Mouse (Mus musculus) erythroblast, embryonic 14.5 days (primary cell): ENCODE results near the gene Atg16l1. TPM values are rescaled to one million over a fixed set of nuclear protein-coding genes. Genes with fewer than 3 reads are reported as not detected.

Experiments used
- H3K27me3 ChIP-seq: 2 replicates; pipeline ENCODE4 v1.6.1; 2012; ENCODE audit warnings: inconsistent platforms; ENCODE audit not compliant: control insufficient read depth
- H3K36me3 ChIP-seq: 2 replicates; pipeline ENCODE4 v1.6.1; 2012; ENCODE audit warnings: mild to moderate bottlenecking, inconsistent platforms; ENCODE audit not compliant: control insufficient read depth
- H3K4me1 ChIP-seq: 2 replicates; pipeline ENCODE4 v1.6.1; 2012; ENCODE audit warnings: inconsistent platforms; ENCODE audit not compliant: control insufficient read depth
- H3K4me3 ChIP-seq: replicated peaks from 2 replicates; pipeline ENCODE3; 2012; ENCODE audit warnings: moderate library complexity, mild to moderate bottlenecking, inconsistent platforms
- H3K9me3 ChIP-seq: 2 replicates; pipeline ENCODE4 v1.6.1; 2012; ENCODE audit warnings: low read length, inconsistent platforms, mixed read lengths; ENCODE audit not compliant: control insufficient read depth
- GATA1 ChIP-seq: IDR thresholded peaks from 2 replicates; pipeline ENCODE4 v1.6.1; 2012; ENCODE audit warnings: low read length, inconsistent platforms, mixed read lengths
- TAL1 ChIP-seq: IDR thresholded peaks from 3 replicates; pipeline ENCODE4 v1.6.1; 2012; ENCODE audit warnings: low read length, inconsistent platforms, mixed read lengths
- polyA plus RNA-seq: library from polyadenylated mRNA; stranded (reverse); fragments of >175 nt; gene quantifications from 2 replicates; pipeline ENCODE4 v1.2.3, GENCODE M21; 2012

Atg16l1 gene
- polyA plus RNA-seq, 1 experiment: 0.36 TPM

- H3K4me3 ChIP-seq: no peak overlapping the region
- no peaks in the 10 kb centered on the region for H3K27me3 ChIP-seq
- no peaks in the 10 kb centered on the region for H3K4me1 ChIP-seq
- H3K9me3 ChIP-seq: no peaks in the 10 kb centered on the region
- no peak for TF ChIP-seq GATA1
- no peak for TF ChIP-seq TAL1
- H3K36me3 ChIP-seq: no peaks in the 10 kb centered on the region
Measured at GRCm38 (mm10) chr1:87837018-87837417, 81.3 kb downstream of the Atg16l1 start.

- no peaks in the 10 kb centered on the region for H3K4me1 ChIP-seq
- H3K27me3 ChIP-seq: no peaks in the 10 kb centered on the region
- no peaks in the 10 kb centered on the region for H3K9me3 ChIP-seq
- no peaks in the 10 kb centered on the region for H3K36me3 ChIP-seq
- TF ChIP-seq TAL1 (no peak), GATA1 (no peak)
- H3K4me3 ChIP-seq: no peak overlapping the region
Measured at GRCm38 (mm10) chr1:87840411-87841208, 84.9 kb downstream of the Atg16l1 start.

Other genes with a start within 250 kb of the Atg16l1 start
- not detected in 2 replicates for gene Neu2, start 246.0 kb upstream of the Atg16l1 start, polyA plus RNA-seq
- 0.01 TPM in 1 of 2 replicates, not detected in the other for gene Ngef, start 182.0 kb upstream of the Atg16l1 start, polyA plus RNA-seq
- gene Inpp5d, start 135.6 kb upstream of the Atg16l1 start, polyA plus RNA-seq: 1.7 TPM in 2 replicates
- gene Sag, start 47.8 kb downstream of the Atg16l1 start, polyA plus RNA-seq: not detected in 2 replicates
- 0.30 and 0.33 TPM in 2 replicates for gene Dgkd, start 97.4 kb downstream of the Atg16l1 start, polyA plus RNA-seq